Mouse (Mus musculus) hindbrain, embryonic 13.5 days (tissue): ENCODE measurements around the gene Mrpl52. TPM values are rescaled to one million over a fixed set of nuclear protein-coding genes. Genes with fewer than 3 reads are reported as not detected.

Experiments
- ATAC-seq: fragments of 200-750 bp; cut with Nextera tagmentation; 2 replicates; pipeline ENCODE4 v1.8.0; 2017; ENCODE audit warnings: moderate TSS enrichment; ENCODE audit not compliant: low FRiP score
- H3K27ac ChIP-seq: fragments of 300-500 bp; sonication (generic); 2 replicates; pipeline ENCODE4 v1.5.1; 2015; ENCODE audit warnings: inconsistent platforms, mild to moderate bottlenecking, moderate library complexity
- H3K27me3 ChIP-seq: fragments of 300-500 bp; sonication (generic); 2 replicates; pipeline ENCODE4 v1.6.1; 2015; ENCODE audit warnings: mild to moderate bottlenecking, inconsistent platforms
- H3K36me3 ChIP-seq: fragments of 300-500 bp; sonication (generic); 2 replicates; pipeline ENCODE4 v1.6.1; 2015; ENCODE audit warnings: mild to moderate bottlenecking, inconsistent platforms
- H3K4me1 ChIP-seq: fragments of 300-500 bp; sonication (generic); replicated peaks from 2 replicates; pipeline ENCODE4 v1.6.1; 2015; ENCODE audit warnings: inconsistent platforms
- H3K4me2 ChIP-seq: fragments of 300-500 bp; sonication (generic); 2 replicates; pipeline ENCODE4 v1.6.1; 2015; ENCODE audit warnings: inconsistent platforms, mild to moderate bottlenecking, moderate library complexity
- H3K4me3 ChIP-seq: fragments of 300-500 bp; sonication (generic); 2 replicates; pipeline ENCODE4 v1.5.1; 2015; ENCODE audit warnings: mild to moderate bottlenecking, inconsistent platforms
- H3K9ac ChIP-seq: fragments of 300-500 bp; sonication (generic); 2 replicates; pipeline ENCODE4 v1.6.1; 2015; ENCODE audit warnings: mild to moderate bottlenecking, inconsistent platforms
- H3K9me3 ChIP-seq: fragments of 300-500 bp; sonication (generic); 2 replicates; pipeline ENCODE4 v1.6.1; 2016; ENCODE audit warnings: inconsistent platforms
- WGBS: fragments of 180-500 bp; shearing (Covaris S2); methylation state at CpG from one replicate; pipeline ENCODE4 v1.1.7; 2015; 5-methylcytosine and 5-hydroxymethylcytosine counted together
- polyA plus RNA-seq: library from polyadenylated mRNA; unstranded; fragments of >200 nt; fragmentation: Nextera tagmentation; extraction: Ambion mirVana; gene quantifications from 2 replicates; pipeline ENCODE4 v1.2.1, GENCODE M21; 2015

Mrpl52 gene
- polyA plus RNA-seq: 298 and 306 TPM in 2 replicates

- H3K4me1 ChIP-seq: peaks cover 51% of the 10 kb centered on the region
- H3K4me2 ChIP-seq: peak within 1 kb of the TSS; percentile 67
- peaks cover 8% of the 10 kb centered on the region; the same call in 1 of the 2 replicates for H3K36me3 ChIP-seq
- peak within 1 kb of the TSS; percentile 94 for H3K27ac ChIP-seq
- H3K4me3 ChIP-seq: peak within 1 kb of the TSS; percentile 88
- WGBS: under 1% methylated on average over 48 of the region's 48 CpGs
- H3K9ac ChIP-seq: peak within 1 kb of the TSS; percentile 91
- H3K9me3 ChIP-seq: no peaks in the 10 kb centered on the region
- ATAC-seq: peak; percentile 88
- H3K27me3 ChIP-seq: peaks cover 3% of the 10 kb centered on the region; the same call in 1 of the 2 replicates
Observed at GRCm38 (mm10) chr14:54426689-54427398, at the start of gene Mrpl52. Mrpl52 (plus strand) TSS chr14:54426909.

DNA sequence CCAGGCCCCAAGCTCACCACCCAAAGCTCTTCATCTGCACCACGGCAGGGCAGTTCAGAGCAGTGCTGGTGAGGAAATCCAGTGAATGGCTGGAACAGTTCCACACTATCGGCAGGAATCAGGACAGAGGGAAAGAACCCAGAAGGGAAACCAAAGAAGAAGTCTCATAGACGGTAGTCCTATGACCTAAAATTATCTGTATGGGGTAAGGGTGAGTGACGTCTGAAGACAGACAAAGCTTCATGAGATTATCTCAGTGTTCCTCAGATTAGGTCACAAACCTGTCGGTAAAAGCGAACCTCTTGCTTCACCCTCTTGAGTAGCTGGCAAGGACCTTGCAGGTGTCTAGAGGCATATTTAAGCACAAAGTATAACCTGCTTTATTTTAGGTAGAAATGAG, 49.5 kb upstream of the Mrpl52 start:
- Histone ChIP-seq H3K27me3 (no peaks in the 10 kb centered on the region), H3K27ac (no peak overlapping the region), H3K9me3 (no peaks in the 10 kb centered on the region), H3K4me2 (no peak overlapping the region), H3K4me3 (no peak overlapping the region), H3K4me1 (no peaks in the 10 kb centered on the region), H3K9ac (no peak overlapping the region), H3K36me3 (no peaks in the 10 kb centered on the region)
- ATAC-seq: no peak
- WGBS: 89% methylated on average over 6 of the region's 6 CpGs

DNA sequence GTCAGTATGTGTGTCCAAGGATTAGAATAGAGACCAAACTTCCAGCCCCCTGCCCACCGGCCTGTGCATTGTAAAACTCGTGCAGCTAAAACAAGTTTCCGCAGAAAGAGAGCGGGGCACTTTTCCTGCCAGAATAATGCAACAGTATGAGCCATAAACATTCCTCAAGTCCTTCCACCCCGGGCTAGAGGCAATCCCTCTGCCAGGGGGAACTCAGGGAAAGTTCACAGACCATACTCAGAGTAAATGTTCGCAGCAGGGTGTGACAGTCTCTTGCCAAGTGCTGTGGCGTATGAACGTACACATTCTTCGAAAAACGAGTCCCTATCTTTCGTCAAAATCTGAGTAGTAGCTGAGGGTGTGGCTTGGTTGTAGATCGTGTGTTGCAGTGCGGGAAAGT, 47.1 kb upstream of the Mrpl52 start:
- no peak for ATAC-seq
- Histone ChIP-seq H3K9ac (no peak overlapping the region), H3K4me1 (no peaks in the 10 kb centered on the region), H3K36me3 (no peaks in the 10 kb centered on the region), H3K9me3 (no peaks in the 10 kb centered on the region), H3K27me3 (no peaks in the 10 kb centered on the region), H3K4me3 (no peak overlapping the region), H3K27ac (no peak overlapping the region), H3K4me2 (no peak overlapping the region)
- 84% methylated on average over 13 of the region's 13 CpGs for WGBS

- H3K4me2 ChIP-seq: no peak overlapping the region
- H3K4me1 ChIP-seq: no peaks in the 10 kb centered on the region
- H3K9me3 ChIP-seq: no peaks in the 10 kb centered on the region
- no peaks in the 10 kb centered on the region for H3K36me3 ChIP-seq
- no peaks in the 10 kb centered on the region for H3K27me3 ChIP-seq
- 72% methylated on average over 4 of the region's 4 CpGs for WGBS
- no peak for ATAC-seq
- no peak overlapping the region for H3K4me3 ChIP-seq
- no peak overlapping the region for H3K27ac ChIP-seq
- no peak overlapping the region for H3K9ac ChIP-seq
Observed at GRCm38 (mm10) chr14:54380616-54381015, 46.1 kb upstream of the Mrpl52 start.

- ATAC-seq: no peak
- Histone ChIP-seq H3K9ac (no peak overlapping the region), H3K4me1 (no peaks in the 10 kb centered on the region), H3K4me3 (no peak overlapping the region), H3K9me3 (no peaks in the 10 kb centered on the region), H3K27me3 (no peaks in the 10 kb centered on the region), H3K27ac (no peak overlapping the region), H3K4me2 (no peak overlapping the region), H3K36me3 (no peaks in the 10 kb centered on the region)
- WGBS: 71% methylated on average over 10 of the region's 10 CpGs
Observed at GRCm38 (mm10) chr14:54381816-54382215, 44.9 kb upstream of the Mrpl52 start.

DNA sequence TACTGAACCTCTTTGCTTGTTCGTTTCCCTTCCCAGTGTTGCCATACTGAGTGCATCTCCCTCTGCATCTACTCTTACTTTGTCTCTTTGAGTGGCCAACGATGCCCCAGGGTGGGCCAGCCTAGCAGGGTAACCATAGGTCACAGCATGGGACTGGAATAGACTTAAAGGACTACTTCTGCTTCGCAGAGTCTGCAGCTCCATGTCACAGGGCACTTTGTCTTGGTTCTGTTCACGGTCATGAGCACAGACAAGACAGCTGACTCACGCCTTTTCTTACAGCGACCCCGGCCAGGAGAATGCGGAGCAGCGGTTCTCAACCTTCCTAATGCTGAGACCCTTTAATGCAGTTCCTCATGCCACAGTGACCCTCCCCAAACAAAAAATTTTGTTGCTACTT, 44.1 kb upstream of the Mrpl52 start:
- H3K9ac ChIP-seq: no peak overlapping the region
- ATAC-seq: no peak
- no peaks in the 10 kb centered on the region for H3K4me1 ChIP-seq
- H3K27ac ChIP-seq: no peak overlapping the region
- 36% methylated on average over 9 of the region's 9 CpGs for WGBS
- H3K27me3 ChIP-seq: no peaks in the 10 kb centered on the region
- no peak overlapping the region for H3K4me3 ChIP-seq
- no peaks in the 10 kb centered on the region for H3K36me3 ChIP-seq
- H3K9me3 ChIP-seq: no peaks in the 10 kb centered on the region
- H3K4me2 ChIP-seq: no peak overlapping the region

GRCm38 (mm10) chr14:54383355-54383771, 43.3 kb upstream of the Mrpl52 start:
- 0 out of 2 replicates have a peak, but pooled peaks have one; percentile 36 for ATAC-seq
- H3K9me3 ChIP-seq: no peaks in the 10 kb centered on the region
- WGBS: 57% methylated on average over 4 of the region's 4 CpGs

DNA sequence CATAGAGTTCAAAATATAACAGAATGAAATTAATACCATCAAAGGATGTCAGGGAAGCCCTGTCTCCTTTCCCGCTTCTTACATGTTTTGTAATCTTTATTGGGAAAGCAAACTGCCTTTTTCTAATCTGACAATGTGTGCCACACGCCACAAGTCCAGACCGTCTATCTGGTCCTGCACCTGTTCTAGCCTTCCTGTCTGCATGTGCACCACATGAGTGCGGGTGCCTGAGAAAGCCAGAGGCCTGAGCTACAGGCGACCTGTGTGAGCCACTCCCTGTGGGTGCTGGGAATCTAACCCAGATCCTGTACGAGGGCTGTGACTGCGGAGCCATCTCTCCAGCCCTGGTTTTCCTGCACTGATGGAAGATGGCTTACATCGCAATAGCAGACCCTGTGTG, 42.3 kb upstream of the Mrpl52 start:
- no peaks in the 10 kb centered on the region for H3K27me3 ChIP-seq
- H3K9me3 ChIP-seq: no peaks in the 10 kb centered on the region
- no peak overlapping the region for H3K27ac ChIP-seq
- no peaks in the 10 kb centered on the region for H3K36me3 ChIP-seq
- no peak overlapping the region for H3K9ac ChIP-seq
- 95% methylated on average over 8 of the region's 8 CpGs for WGBS
- no peaks in the 10 kb centered on the region for H3K4me1 ChIP-seq
- no peak overlapping the region for H3K4me3 ChIP-seq
- ATAC-seq: no peak
- no peak overlapping the region for H3K4me2 ChIP-seq

More at GRCm38 (mm10) chr14:54383355-54383771, 43.3 kb upstream of the Mrpl52 start:
- no peak overlapping the region for H3K9ac ChIP-seq
- H3K4me2 ChIP-seq: no peak overlapping the region
- no peaks in the 10 kb centered on the region for H3K36me3 ChIP-seq
- H3K27me3 ChIP-seq: no peaks in the 10 kb centered on the region
- H3K4me3 ChIP-seq: no peak overlapping the region
- H3K27ac ChIP-seq: no peak overlapping the region
- H3K4me1 ChIP-seq: no peaks in the 10 kb centered on the region

DNA sequence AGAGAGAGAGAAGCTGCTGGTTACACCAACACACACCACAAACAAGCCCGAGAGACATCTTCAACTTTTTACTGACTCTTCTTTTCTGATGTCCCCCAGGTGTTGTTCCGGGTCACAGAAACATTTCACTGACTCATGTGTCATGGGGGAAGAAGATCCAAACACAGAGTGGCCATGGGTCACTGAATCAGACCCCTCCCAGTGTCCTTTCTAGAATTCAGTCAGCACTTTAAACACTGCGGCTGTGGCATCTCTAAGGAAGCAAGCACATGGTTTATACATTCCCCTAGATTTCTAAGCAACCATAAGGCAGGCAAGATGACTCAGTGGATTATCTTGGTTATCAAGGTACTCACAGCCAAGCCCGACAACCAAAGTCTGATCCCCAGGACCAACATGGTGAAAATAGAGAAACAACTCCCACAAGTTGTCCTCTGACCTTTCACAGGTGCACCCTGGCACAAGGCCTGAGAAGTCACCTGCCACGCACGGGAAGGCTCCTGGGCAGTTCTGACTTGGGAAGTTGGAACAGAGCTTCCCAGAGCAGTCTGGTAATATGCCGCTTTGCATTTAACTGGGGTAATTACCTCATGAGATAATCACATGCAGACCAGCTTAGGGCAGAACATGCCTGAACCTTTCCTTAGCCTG, 40.6 kb upstream of the Mrpl52 start:
- no peak for ATAC-seq
- H3K27me3 ChIP-seq: no peaks in the 10 kb centered on the region
- H3K4me3 ChIP-seq: no peak overlapping the region
- H3K4me2 ChIP-seq: no peak overlapping the region
- H3K27ac ChIP-seq: no peak overlapping the region
- H3K9me3 ChIP-seq: no peaks in the 10 kb centered on the region
- no peaks in the 10 kb centered on the region for H3K4me1 ChIP-seq
- H3K9ac ChIP-seq: no peak overlapping the region
- no peaks in the 10 kb centered on the region for H3K36me3 ChIP-seq
- WGBS: 88% methylated on average over 7 of the region's 7 CpGs

- 73% methylated on average over 6 of the region's 6 CpGs for WGBS
Observed at GRCm38 (mm10) chr14:54387546-54387945, 39.2 kb upstream of the Mrpl52 start.

DNA sequence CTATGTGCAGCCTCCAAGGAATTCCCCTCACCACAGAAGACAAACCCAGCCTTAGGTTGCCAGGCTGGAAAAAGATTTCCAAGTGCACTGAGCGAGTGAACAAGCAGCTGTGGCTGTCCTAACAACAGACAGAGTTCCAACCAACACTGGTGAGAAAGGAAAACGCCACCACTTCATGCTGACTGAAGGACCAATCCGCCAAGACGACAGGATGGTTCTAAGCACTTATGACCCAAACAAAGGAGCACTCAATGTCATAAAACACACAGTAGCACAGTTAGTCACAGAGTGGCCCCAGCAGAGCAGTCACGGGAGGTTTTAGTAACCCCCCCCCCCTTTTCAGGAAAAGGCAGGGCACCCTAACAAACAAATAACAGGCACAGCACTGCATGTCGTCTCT, 35.9 kb upstream of the Mrpl52 start:
- no peaks in the 10 kb centered on the region for H3K36me3 ChIP-seq
- H3K4me3 ChIP-seq: no peak overlapping the region
- ATAC-seq: no peak
- no peaks in the 10 kb centered on the region for H3K4me1 ChIP-seq
- no peaks in the 10 kb centered on the region for H3K27me3 ChIP-seq
- no peak overlapping the region for H3K4me2 ChIP-seq
- H3K27ac ChIP-seq: no peak overlapping the region
- WGBS: 78% methylated on average over 6 of the region's 6 CpGs
- H3K9ac ChIP-seq: no peak overlapping the region
- H3K9me3 ChIP-seq: no peaks in the 10 kb centered on the region

More at GRCm38 (mm10) chr14:54387546-54387945, 39.2 kb upstream of the Mrpl52 start:
- Histone ChIP-seq H3K27me3 (no peaks in the 10 kb centered on the region), H3K9me3 (no peaks in the 10 kb centered on the region), H3K4me3 (no peak overlapping the region), H3K9ac (no peak overlapping the region), H3K27ac (no peak overlapping the region), H3K36me3 (no peaks in the 10 kb centered on the region), H3K4me2 (no peak overlapping the region), H3K4me1 (no peaks in the 10 kb centered on the region)
- no peak for ATAC-seq

DNA sequence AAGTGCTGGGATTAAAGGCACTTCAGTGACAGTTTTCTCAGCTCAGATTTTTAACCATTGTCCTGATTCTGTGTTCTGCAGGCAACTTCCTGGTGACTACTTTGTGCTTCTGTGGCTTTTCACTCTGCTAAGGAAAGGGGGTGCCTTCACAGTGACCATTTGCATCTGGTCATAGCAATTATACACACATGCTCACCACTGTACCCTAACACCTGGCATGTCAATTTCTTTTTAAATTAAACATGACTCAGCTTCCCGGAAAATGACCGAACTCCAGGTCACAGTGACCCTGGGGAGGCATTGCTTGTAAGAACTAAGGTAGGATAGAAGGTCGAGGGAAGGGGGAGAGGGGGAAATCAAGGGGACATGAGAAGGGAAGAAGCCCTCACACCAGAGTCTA, 32.9 kb upstream of the Mrpl52 start:
- Histone ChIP-seq H3K4me3 (no peak overlapping the region), H3K27ac (no peak overlapping the region), H3K9ac (no peak overlapping the region), H3K4me2 (no peak overlapping the region), H3K36me3 (no peaks in the 10 kb centered on the region), H3K9me3 (no peaks in the 10 kb centered on the region), H3K4me1 (no peaks in the 10 kb centered on the region), H3K27me3 (no peaks in the 10 kb centered on the region)
- ATAC-seq: no peak
- WGBS: 86% methylated on average over 3 of the region's 3 CpGs

- Histone ChIP-seq H3K4me2 (no peak overlapping the region), H3K27me3 (no peaks in the 10 kb centered on the region), H3K4me1 (no peaks in the 10 kb centered on the region), H3K9me3 (no peaks in the 10 kb centered on the region), H3K9ac (no peak overlapping the region), H3K36me3 (no peaks in the 10 kb centered on the region), H3K4me3 (no peak overlapping the region), H3K27ac (no peak overlapping the region)
- no peak for ATAC-seq
Observed at GRCm38 (mm10) chr14:54394309-54394708, 32.4 kb upstream of the Mrpl52 start.
